Mouse (Mus musculus): ENCODE data around the gene Skint1. TPM values are rescaled to one million over a fixed set of nuclear protein-coding genes. Genes with fewer than 3 reads are reported as not detected.
"Not testable (repeated sequence)": the region's sequence is repeated elsewhere in the genome, so short reads cannot be mapped to it uniquely, and the experiment has no call there.

The Skint1 gene
- total RNA-seq (2021): not detected

GRCm38 (mm10) chr4:112005969-112006368 is at the start of gene Skint1:
Gene Skint1, plus strand, starts transcription at chr4:112006269.
- no peak for DNase-seq (ENCODE audit: extremely low spot score in 1 of 2, low spot score in 1 of 2)

DNA sequence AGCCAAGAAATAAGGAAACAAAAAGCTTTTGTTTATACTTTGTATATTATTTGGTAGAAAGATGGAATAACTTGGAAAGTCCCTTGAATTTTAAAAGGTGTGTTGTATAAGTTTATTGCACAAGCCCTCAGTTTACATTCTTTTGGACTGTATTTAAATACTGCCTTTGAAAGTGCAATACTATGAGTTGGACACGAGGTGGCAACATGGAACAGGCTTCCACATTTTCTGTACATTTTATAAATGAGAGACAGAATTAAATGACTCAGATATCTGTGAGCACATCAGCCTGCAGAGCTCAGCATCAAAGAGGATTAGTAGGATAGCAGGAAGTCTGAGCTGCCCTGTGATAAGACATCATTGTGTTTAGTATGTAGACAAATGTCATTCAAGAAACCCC is 44.8 kb upstream of the Skint1 start:
- DNase-seq (ENCODE audit: extremely low spot score in 1 of 2, low spot score in 1 of 2): no peak

- not testable (repeated sequence) for DNase-seq (ENCODE audit: extremely low spot score in 1 of 2, low spot score in 1 of 2)
Observed at GRCm38 (mm10) chr4:111963241-111963640, 42.8 kb upstream of the Skint1 start.

DNA sequence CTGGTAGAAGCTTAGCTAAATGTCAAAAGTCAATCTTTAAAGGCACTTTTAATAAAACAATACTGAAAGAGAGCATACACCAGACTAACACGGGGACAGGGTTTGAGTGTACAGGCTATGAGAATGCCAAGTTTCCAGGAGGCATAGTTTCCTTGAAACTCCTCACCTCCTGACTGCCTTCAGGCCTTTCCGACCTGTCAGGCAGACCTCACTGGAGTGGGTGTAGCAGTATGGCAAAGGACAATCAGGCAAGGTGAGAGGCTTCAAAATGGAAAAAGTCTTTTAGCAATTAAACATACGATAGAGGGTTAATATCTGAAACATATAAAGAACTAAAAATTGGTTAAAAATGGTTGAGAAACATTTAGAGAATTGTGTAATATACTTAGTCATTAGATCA is 42.4 kb upstream of the Skint1 start:
- no peak for DNase-seq (ENCODE audit: extremely low spot score in 1 of 2, low spot score in 1 of 2)

DNA sequence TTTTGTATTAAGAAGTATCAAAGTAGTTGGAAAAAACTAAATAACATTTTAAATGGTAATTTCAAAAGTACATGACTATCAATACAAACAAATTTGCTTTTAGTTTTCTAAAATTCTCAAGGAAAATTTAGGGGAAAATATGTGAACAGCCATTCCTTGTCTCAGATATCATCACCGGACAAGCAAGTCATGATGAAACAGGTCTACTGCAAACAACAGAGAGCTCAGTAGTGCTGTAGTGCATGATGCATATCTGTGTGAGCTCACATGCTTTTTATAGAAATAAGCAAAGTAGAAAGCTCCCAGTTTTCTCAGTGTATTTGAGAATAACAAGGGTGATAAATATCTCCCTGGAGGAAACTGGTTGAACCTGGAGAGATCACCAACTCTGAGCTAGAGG is 33.4 kb upstream of the Skint1 start, which contains the start of gene Skint7:
Gene Skint7, plus strand, starts transcription at position 301 of the 400 bp plus-strand sequence.
- DNase-seq (ENCODE audit: extremely low spot score in 1 of 2, low spot score in 1 of 2): no peak

DNA sequence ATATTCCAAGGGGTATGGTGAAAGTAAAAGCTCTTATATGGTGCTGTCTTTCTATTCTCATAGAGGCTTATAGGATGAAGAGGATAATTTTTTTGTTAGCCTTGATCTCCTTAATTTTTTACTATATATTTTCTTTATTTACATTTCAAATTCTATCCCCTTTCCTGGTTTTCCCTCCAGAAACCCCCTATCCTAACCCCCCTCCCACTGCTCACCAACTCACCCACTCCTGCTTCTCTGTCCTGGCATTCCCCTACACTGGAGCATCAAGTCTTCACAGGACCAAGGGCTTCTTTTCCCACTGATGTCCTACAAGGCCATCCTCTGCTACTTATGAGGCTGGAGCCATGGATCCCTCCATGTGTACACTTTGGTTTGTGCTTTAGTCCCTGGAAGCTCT is 65.6 kb downstream of the Skint1 start, which contains the start of gene Skint4:
Gene Skint4, plus strand, starts transcription at position 301 of the 400 bp plus-strand sequence.
- DNase-seq (ENCODE audit: extremely low spot score in 1 of 2, low spot score in 1 of 2): no peak

Other genes starting within 250 kb of the Skint1 start
- gene Slc5a9, start 103.4 kb upstream of the Skint1 start, total RNA-seq (2021): not detected
- not detected for gene Skint8, start 86.9 kb upstream of the Skint1 start, total RNA-seq (2021)
- gene Skint7, start 33.3 kb upstream of the Skint1 start, total RNA-seq (2021): under 1 TPM; 0.33 to 0.44 TPM
- not detected for gene Skint4, start 65.7 kb downstream of the Skint1 start, total RNA-seq (2021)
- not detected for gene Skint3, start 226.0 kb downstream of the Skint1 start, total RNA-seq (2021)

Measured in layer of hippocampus, postnatal 25 days (tissue).